In the genomic region with DNA sequence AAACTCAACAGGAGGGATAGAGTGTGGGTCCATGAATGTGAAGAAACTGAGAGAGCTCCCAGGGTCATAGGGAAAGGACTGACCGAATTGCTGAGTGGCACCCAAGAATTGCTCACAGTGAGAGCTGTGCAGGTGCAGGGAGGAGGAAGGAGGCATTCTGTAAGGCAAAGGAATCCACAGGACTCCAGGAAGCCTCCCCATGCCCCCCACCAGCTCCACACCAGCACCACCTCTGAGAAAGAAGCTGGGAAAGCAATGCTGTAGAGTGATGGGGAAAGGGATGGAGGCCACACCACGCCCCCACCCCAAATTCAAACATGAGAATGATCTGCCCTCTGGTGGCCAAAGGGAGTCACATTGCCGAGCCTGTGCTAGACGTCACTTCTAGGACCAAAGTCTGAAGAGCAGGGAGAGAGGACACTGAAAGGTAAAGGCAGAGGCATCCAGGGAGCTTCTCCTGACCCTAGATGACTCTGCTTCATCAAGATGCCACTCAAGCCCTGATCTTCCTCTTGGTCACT, we compare ENCODE assay signal across 8 mouse cellular contexts. TPM values are rescaled to one million over a fixed set of nuclear protein-coding genes. Genes with fewer than 3 reads are reported as not detected.
DNase-seq lines count a peak whose midpoint lies in the region; ATAC-seq and TF ChIP-seq lines count a peak whose summit lies in the region.

No protein-coding gene starts in this region.

- no peak for TF ChIP-seq POLR2A in limb, embryonic 14.5 days (IDR thresholded peaks at IDR 0.05; ENCODE audit: borderline replicate concordance, extremely low read depth, insufficient read depth, insufficient read length)

- no peak overlapping the region for H3K9ac ChIP-seq in hindbrain, embryonic 11.5 days (ENCODE audit: low read depth, low read length)
- H3K9ac ChIP-seq in hindbrain, embryonic 16.5 days (ENCODE audit: low read depth, low read length) = no peak overlapping the region
- 0 out of 2 replicates have a peak overlapping the region, but pooled peaks have one; percentile 21 for H3K9ac ChIP-seq in hindbrain, embryonic 14.5 days
- H3K9ac ChIP-seq in limb, embryonic 14.5 days (ENCODE audit: low read depth, low read length, severe bottlenecking) = no peak overlapping the region

- H3K4me1 ChIP-seq in hindbrain, embryonic 11.5 days (replicated peaks; ENCODE audit: control insufficient read depth, insufficient read depth, low read length) = peaks cover under 1% of the 10 kb centered on the region; the same call in 1 of the 2 replicates
- H3K4me1 ChIP-seq in hindbrain, embryonic 16.5 days (ENCODE audit: control insufficient read depth, insufficient read depth, low read depth, low read length) = peaks cover 4% of the 10 kb centered on the region
- H3K4me1 ChIP-seq in hindbrain, embryonic 14.5 days (replicated peaks; ENCODE audit: control insufficient read depth, insufficient read depth, low read length) = peaks cover 2% of the 10 kb centered on the region; the same call in 1 of the 2 replicates
- peaks cover 3% of the 10 kb centered on the region; the same call in 1 of the 2 replicates for H3K4me1 ChIP-seq in limb, embryonic 14.5 days (ENCODE audit: control insufficient read depth, insufficient read depth, low read length)

- peak; percentile 87 for DNase-seq in hindbrain, embryonic 11.5 days (ENCODE audit: low spot score)
- peak; percentile 78 for DNase-seq in ES-CJ7 (ENCODE audit: low read depth, low spot score)
- DNase-seq in cerebellum, postnatal 25 days = peak; percentile 43 to 58
- DNase-seq in hindbrain, embryonic 14.5 days (ENCODE audit: low spot score) = peak; percentile 87
- DNase-seq in limb, embryonic 14.5 days (ENCODE audit: low spot score) = peak; percentile 68
- DNase-seq in right cerebral cortex, adult 2 months (ENCODE audit: low spot score in 2 of 2) = peak; percentile 57 to 65

- no peaks in the 10 kb centered on the region for H3K36me3 ChIP-seq in hindbrain, embryonic 11.5 days (ENCODE audit: control insufficient read depth, insufficient read depth, low read length)
- H3K36me3 ChIP-seq in hindbrain, embryonic 16.5 days (ENCODE audit: control insufficient read depth, insufficient read depth, low read length) = no peaks in the 10 kb centered on the region
- no peaks in the 10 kb centered on the region for H3K36me3 ChIP-seq in hindbrain, embryonic 14.5 days (replicated peaks; ENCODE audit: control insufficient read depth, insufficient read depth)
- no peaks in the 10 kb centered on the region for H3K36me3 ChIP-seq in limb, embryonic 14.5 days (ENCODE audit: control insufficient read depth, insufficient read depth, low read length)

- H3K4me3 ChIP-seq in hindbrain, embryonic 11.5 days (ENCODE audit: low read depth, low read length) = no peak overlapping the region
- H3K4me3 ChIP-seq in hindbrain, embryonic 16.5 days (ENCODE audit: low read length) = no peak overlapping the region
- H3K4me3 ChIP-seq in hindbrain, embryonic 14.5 days (replicated peaks; ENCODE audit: low read length) = no peak overlapping the region
- H3K4me3 ChIP-seq in limb, embryonic 14.5 days (replicated peaks; ENCODE audit: low read length) = no peak overlapping the region

- no peak for ATAC-seq in hindbrain, embryonic 11.5 days (ENCODE audit: low FRiP score)
- ATAC-seq in hindbrain, embryonic 16.5 days = no peak
- ATAC-seq in hindbrain, embryonic 14.5 days (ENCODE audit: low FRiP score) = no peak
- ATAC-seq in limb, embryonic 14.5 days (ENCODE audit: low FRiP score, low read depth) = no peak
- ATAC-seq in erythroblast, adult 5-6 weeks (replicated peaks; ENCODE audit: low FRiP score, poor library complexity, severe bottlenecking) = no peak

- H3K27me3 ChIP-seq in hindbrain, embryonic 11.5 days (ENCODE audit: control insufficient read depth, insufficient read depth, low read length) = no peaks in the 10 kb centered on the region
- H3K27me3 ChIP-seq in hindbrain, embryonic 16.5 days (replicated peaks; ENCODE audit: control insufficient read depth, insufficient read depth, low read length) = no peaks in the 10 kb centered on the region
- no peaks in the 10 kb centered on the region for H3K27me3 ChIP-seq in hindbrain, embryonic 14.5 days (ENCODE audit: control insufficient read depth, insufficient read depth, low read length)
- H3K27me3 ChIP-seq in limb, embryonic 14.5 days (ENCODE audit: control insufficient read depth, insufficient read depth, low read length) = no peaks in the 10 kb centered on the region

- H3K9me3 ChIP-seq in hindbrain, embryonic 11.5 days (ENCODE audit: control insufficient read depth, low read length) = no peaks in the 10 kb centered on the region
- H3K9me3 ChIP-seq in hindbrain, embryonic 16.5 days (ENCODE audit: control insufficient read depth, low read length) = no peaks in the 10 kb centered on the region
- no peaks in the 10 kb centered on the region for H3K9me3 ChIP-seq in hindbrain, embryonic 14.5 days (ENCODE audit: control insufficient read depth, low read length)
- no peaks in the 10 kb centered on the region for H3K9me3 ChIP-seq in limb, embryonic 14.5 days (ENCODE audit: control insufficient read depth, low read length)

- H3K27ac ChIP-seq in hindbrain, embryonic 11.5 days (ENCODE audit: low read depth, low read length) = no peak overlapping the region
- H3K27ac ChIP-seq in hindbrain, embryonic 16.5 days (ENCODE audit: low read depth, low read length) = no peak overlapping the region
- H3K27ac ChIP-seq in hindbrain, embryonic 14.5 days = no peak overlapping the region
- no peak overlapping the region for H3K27ac ChIP-seq in limb, embryonic 14.5 days (replicated peaks; ENCODE audit: low read depth, low read length)

- H3K4me2 ChIP-seq in hindbrain, embryonic 11.5 days (replicated peaks; ENCODE audit: low read depth, low read length) = no peak overlapping the region
- H3K4me2 ChIP-seq in hindbrain, embryonic 16.5 days (ENCODE audit: low read length) = no peak overlapping the region
- no peak overlapping the region for H3K4me2 ChIP-seq in hindbrain, embryonic 14.5 days (replicated peaks)
- H3K4me2 ChIP-seq in limb, embryonic 14.5 days (replicated peaks; ENCODE audit: low read depth, low read length, severe bottlenecking) = no peak overlapping the region

- WGBS in hindbrain, embryonic 11.5 days = 24% methylated on average over 4 of the region's 4 CpGs
- WGBS in hindbrain, embryonic 16.5 days = 20% methylated on average over 4 of the region's 4 CpGs
- 23% methylated on average over 4 of the region's 4 CpGs for WGBS in hindbrain, embryonic 14.5 days
- 26% methylated on average over 4 of the region's 4 CpGs for WGBS in limb, embryonic 14.5 days

RNA-seq across cellular contexts. Expression of gene Mark2, which starts 3.6 kb away (rescaled TPM):
- polyA plus RNA-seq in hindbrain, embryonic 11.5 days (2014; fragmentation: Nextera tagmentation; extraction: Ambion mirVana) = 47.4 and 50.7 TPM in 2 replicates
- 40.5 and 43.2 TPM in 2 replicates for polyA plus RNA-seq in hindbrain, embryonic 16.5 days (2015; fragmentation: Nextera tagmentation; extraction: Ambion mirVana)
- 50.7 and 57.6 TPM in 2 replicates for polyA plus RNA-seq in hindbrain, embryonic 14.5 days (2014; fragmentation: Nextera tagmentation; extraction: Ambion mirVana)
- 65.8 and 78.2 TPM in 2 replicates for polyA plus RNA-seq in limb, embryonic 14.5 days (2012; rRNA removed)
- 48.6 and 56.3 TPM in 2 replicates for polyA plus RNA-seq in limb, embryonic 14.5 days (2014; fragmentation: Nextera tagmentation; extraction: Ambion mirVana)
- 39.9 and 57.1 TPM in 2 replicates for total RNA-seq in erythroblast, adult 5-6 weeks (2015; ENCODE audit: low replicate concordance)
- total RNA-seq in erythroblast, adult 5-6 weeks (2017; ENCODE audit: low replicate concordance) = 19.4 and 48.1 TPM in 2 replicates

RNA-seq across cellular contexts. Expression of gene Spindoc, which starts 37.5 kb away (rescaled TPM):
- polyA plus RNA-seq in hindbrain, embryonic 11.5 days (2014; fragmentation: Nextera tagmentation; extraction: Ambion mirVana) = 26.1 and 34.6 TPM in 2 replicates
- 23.4 and 34.0 TPM in 2 replicates for polyA plus RNA-seq in hindbrain, embryonic 16.5 days (2015; fragmentation: Nextera tagmentation; extraction: Ambion mirVana)
- polyA plus RNA-seq in hindbrain, embryonic 14.5 days (2014; fragmentation: Nextera tagmentation; extraction: Ambion mirVana) = 21.8 and 25.8 TPM in 2 replicates
- 37.6 and 47.0 TPM in 2 replicates for polyA plus RNA-seq in limb, embryonic 14.5 days (2012; rRNA removed)
- polyA plus RNA-seq in limb, embryonic 14.5 days (2014; fragmentation: Nextera tagmentation; extraction: Ambion mirVana) = 21.9 and 25.9 TPM in 2 replicates
- 3.3 and 7.5 TPM in 2 replicates for total RNA-seq in erythroblast, adult 5-6 weeks (2015; ENCODE audit: low replicate concordance)
- 0.09 TPM in 1 of 2 replicates, not detected in the other for total RNA-seq in erythroblast, adult 5-6 weeks (2017; ENCODE audit: low replicate concordance)
